Mouse (Mus musculus): ENCODE results near the gene Spag16. TPM values are rescaled to one million over a fixed set of nuclear protein-coding genes. Genes with fewer than 3 reads are reported as not detected.

Gene Spag16
- total and polyA plus RNA-seq, 2 experiments from 2014 or later = 1.3 to 2.8 TPM

DNA sequence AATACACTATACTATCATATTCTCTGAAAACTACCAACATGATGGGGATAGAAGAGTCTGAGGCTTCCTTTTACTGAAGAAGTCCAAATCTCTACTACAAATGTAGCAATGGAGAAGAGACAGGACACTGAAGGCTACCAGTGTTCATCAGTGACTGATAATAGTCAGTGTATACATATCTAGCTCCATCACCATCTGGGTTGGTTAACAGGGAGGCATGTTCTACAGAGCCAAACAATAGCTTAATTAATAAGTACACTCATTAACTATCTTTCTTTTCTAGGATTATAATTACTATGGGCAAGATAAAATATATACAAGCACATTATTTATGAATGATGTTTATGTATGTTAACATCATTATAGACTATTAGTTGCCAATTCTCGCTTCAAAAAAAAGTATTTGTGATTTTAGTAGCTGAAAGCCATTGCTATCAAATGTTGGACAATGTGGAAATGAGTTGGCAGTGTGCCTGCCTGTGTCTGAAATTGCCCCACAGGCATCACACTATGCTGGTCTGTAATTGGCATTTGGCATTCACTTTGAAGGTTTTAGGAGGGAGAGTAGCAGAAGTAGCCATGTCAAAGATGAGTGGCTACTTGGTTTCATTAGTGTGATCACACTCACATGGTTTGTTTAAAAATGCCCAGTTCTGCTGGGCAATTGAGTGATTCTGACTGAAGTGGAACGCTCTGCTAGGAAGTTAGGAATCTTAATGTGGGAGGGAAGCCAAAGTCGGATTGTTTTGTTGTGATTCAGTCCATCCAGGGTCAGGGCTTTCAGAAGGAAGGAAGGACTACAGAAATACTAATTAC, 338.8 kb downstream of the Spag16 start:
- no peak overlapping the region for H3K27ac ChIP-seq
- no peaks in the 10 kb centered on the region for H3K9me3 ChIP-seq (ENCODE audit: low read length)
- no peak overlapping the region for H3K4me2 ChIP-seq (ENCODE audit: low read depth, low read length)
- TF ChIP-seq CTCF (IDR thresholded peaks at IDR 0.05; ENCODE audit: low read depth) = no peak
- no peak for ATAC-seq
- no peaks in the 10 kb centered on the region for H3K36me3 ChIP-seq (ENCODE audit: insufficient read depth, low read length)
- H3K4me3 ChIP-seq (ENCODE audit: low read length) = no peak overlapping the region
- no peak overlapping the region for H3K9ac ChIP-seq (replicated peaks; ENCODE audit: low read length)
- WGBS = 61% methylated on average over 3 of the region's 3 CpGs
- H3K4me1 ChIP-seq (ENCODE audit: insufficient read depth, low read length) = no peaks in the 10 kb centered on the region
- no peaks in the 10 kb centered on the region for H3K27me3 ChIP-seq (ENCODE audit: insufficient read depth, low read length)
- DNase-seq (ENCODE audit: low spot score) = peak; percentile 38

DNA sequence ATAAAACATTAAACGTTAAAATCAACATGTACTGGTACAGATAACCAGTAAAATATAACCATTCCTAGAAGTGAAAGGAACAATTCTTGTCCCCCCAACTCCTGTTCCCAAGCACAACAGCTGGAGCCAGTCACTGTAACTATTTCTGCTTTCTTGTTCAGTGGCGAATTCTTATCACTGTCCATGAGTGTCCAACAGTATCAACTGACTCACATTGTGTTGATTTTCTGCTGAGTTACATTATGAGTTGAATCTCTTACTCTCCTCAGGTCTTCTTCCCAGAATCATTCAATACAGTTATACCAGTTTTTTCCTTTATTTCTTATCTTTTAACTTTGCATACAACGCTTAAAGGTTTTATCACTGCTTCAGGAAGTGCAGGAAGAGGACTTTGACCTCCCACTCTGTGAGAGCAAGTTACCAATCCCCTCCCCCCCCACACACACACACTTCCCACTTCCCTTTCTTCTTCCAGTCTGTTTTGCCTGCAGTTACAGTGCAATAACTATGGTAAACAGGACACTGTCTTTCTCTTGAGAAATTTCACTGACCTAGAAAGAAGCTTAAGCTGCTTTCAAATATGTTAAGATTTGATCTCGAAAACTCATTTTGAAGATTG, 353.5 kb downstream of the Spag16 start:
- H3K4me1 ChIP-seq (ENCODE audit: insufficient read depth, low read length) = no peaks in the 10 kb centered on the region
- no peaks in the 10 kb centered on the region for H3K36me3 ChIP-seq (ENCODE audit: insufficient read depth, low read length)
- no peak overlapping the region for H3K4me3 ChIP-seq (ENCODE audit: low read length)
- ATAC-seq (no peak), DNase-seq (ENCODE audit: low spot score) (no peak)
- H3K27ac ChIP-seq = no peak overlapping the region
- no peak overlapping the region for H3K4me2 ChIP-seq (ENCODE audit: low read depth, low read length)
- no peak overlapping the region for H3K9ac ChIP-seq (replicated peaks; ENCODE audit: low read length)
- H3K27me3 ChIP-seq (ENCODE audit: insufficient read depth, low read length) = no peaks in the 10 kb centered on the region
- WGBS = 79% methylated on average over 4 of the region's 4 CpGs
- H3K9me3 ChIP-seq (ENCODE audit: low read length) = no peaks in the 10 kb centered on the region
- TF ChIP-seq CTCF (IDR thresholded peaks at IDR 0.05; ENCODE audit: low read depth) = no peak

DNA sequence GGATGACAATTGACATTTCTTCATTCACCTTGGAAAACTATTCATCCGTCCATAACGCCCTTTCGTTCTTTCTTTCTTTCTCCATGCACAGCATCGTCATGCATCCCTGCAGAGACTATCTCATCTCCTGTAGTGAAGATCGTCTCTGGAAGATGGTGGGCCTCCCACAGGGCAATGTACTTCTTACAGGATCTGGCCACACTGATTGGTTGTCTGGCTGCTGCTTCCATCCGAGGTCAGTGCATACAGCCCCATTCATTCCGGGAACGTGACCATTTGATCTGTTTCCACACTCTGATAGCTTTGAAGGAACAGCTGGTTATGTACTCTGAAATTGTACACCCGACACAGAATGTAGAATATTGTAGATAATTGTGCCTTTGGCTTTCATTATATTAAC, 438.0 kb downstream of the Spag16 start:
- ATAC-seq (no peak), DNase-seq (ENCODE audit: low spot score) (no peak)
- Histone ChIP-seq H3K9ac (replicated peaks; ENCODE audit: low read length) (no peak overlapping the region), H3K4me1 (ENCODE audit: insufficient read depth, low read length) (no peaks in the 10 kb centered on the region), H3K9me3 (ENCODE audit: low read length) (no peaks in the 10 kb centered on the region), H3K27me3 (ENCODE audit: insufficient read depth, low read length) (no peaks in the 10 kb centered on the region), H3K36me3 (ENCODE audit: insufficient read depth, low read length) (no peaks in the 10 kb centered on the region), H3K4me3 (ENCODE audit: low read length) (no peak overlapping the region), H3K27ac (no peak overlapping the region), H3K4me2 (ENCODE audit: low read depth, low read length) (no peak overlapping the region)
- TF ChIP-seq CTCF (IDR thresholded peaks at IDR 0.05; ENCODE audit: low read depth) = no peak
- WGBS = 36% methylated on average over 9 of the region's 9 CpGs

DNA sequence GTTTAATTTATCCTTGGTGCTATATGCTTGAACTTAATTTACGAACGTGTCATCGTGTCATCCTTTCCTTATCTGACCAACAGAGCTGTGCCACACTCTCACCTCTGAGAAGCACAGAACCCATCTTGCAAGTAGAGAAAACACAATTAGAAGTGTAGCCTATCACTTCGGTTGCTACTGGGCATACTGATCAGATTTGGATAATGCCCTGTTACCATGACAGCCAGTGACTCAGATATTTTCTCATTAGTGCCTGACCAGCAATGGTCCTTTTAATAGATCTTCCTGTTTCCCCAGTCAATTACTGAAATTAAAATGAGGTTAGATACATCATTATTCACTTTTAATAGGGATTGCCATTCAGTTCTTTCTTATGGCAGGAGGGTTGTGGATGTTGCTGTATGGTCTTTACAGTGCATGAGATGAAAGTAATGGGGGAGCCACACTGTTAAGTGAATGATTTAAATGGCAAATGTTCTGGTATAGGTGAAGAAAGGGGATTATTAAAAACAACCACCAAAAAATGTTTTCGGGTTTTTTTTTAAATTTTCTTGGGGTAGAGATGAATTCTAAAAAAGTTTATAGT, 439.2 kb downstream of the Spag16 start:
- no peaks in the 10 kb centered on the region for H3K36me3 ChIP-seq (ENCODE audit: insufficient read depth, low read length)
- no peak overlapping the region for H3K4me3 ChIP-seq (ENCODE audit: low read length)
- no peaks in the 10 kb centered on the region for H3K9me3 ChIP-seq (ENCODE audit: low read length)
- 68% methylated on average over 5 of the region's 5 CpGs for WGBS
- no peaks in the 10 kb centered on the region for H3K4me1 ChIP-seq (ENCODE audit: insufficient read depth, low read length)
- ATAC-seq (no peak), DNase-seq (ENCODE audit: low spot score) (peak; percentile 12)
- TF ChIP-seq CTCF (IDR thresholded peaks at IDR 0.05; ENCODE audit: low read depth) = no peak
- no peak overlapping the region for H3K27ac ChIP-seq
- no peaks in the 10 kb centered on the region for H3K27me3 ChIP-seq (ENCODE audit: insufficient read depth, low read length)
- no peak overlapping the region for H3K4me2 ChIP-seq (ENCODE audit: low read depth, low read length)
- no peak overlapping the region for H3K9ac ChIP-seq (replicated peaks; ENCODE audit: low read length)

DNA sequence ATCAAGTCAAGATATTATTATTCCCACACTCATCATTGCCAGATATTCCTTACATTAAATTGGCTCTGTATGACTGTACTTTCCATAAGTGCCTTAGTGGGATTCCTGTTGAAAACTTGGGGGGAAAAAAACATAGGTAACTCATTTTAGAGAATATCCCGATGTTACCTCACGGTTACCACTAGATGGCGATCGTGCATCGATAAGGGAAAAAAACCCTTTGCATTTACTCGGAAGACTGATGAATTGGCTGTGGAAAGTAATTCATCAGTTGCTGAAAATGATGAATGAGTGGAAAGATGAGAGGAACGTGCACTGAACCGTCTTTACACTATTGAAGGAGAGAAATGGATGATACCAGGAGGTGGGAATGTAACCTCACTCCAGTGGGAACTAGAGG, 443.4 kb downstream of the Spag16 start:
- H3K27ac ChIP-seq = no peak overlapping the region
- 20% methylated on average over 8 of the region's 8 CpGs for WGBS
- no peak overlapping the region for H3K9ac ChIP-seq (replicated peaks; ENCODE audit: low read length)
- H3K9me3 ChIP-seq (ENCODE audit: low read length) = no peaks in the 10 kb centered on the region
- peak; percentile 43 for DNase-seq (ENCODE audit: low spot score)
- no peak for ATAC-seq
- no peak overlapping the region for H3K4me2 ChIP-seq (ENCODE audit: low read depth, low read length)
- no peak overlapping the region for H3K4me3 ChIP-seq (ENCODE audit: low read length)
- no peaks in the 10 kb centered on the region for H3K4me1 ChIP-seq (ENCODE audit: insufficient read depth, low read length)
- no peaks in the 10 kb centered on the region for H3K36me3 ChIP-seq (ENCODE audit: insufficient read depth, low read length)
- H3K27me3 ChIP-seq (ENCODE audit: insufficient read depth, low read length) = no peaks in the 10 kb centered on the region
- peak; percentile 65 for TF ChIP-seq CTCF (IDR thresholded peaks at IDR 0.05; ENCODE audit: low read depth)

DNA sequence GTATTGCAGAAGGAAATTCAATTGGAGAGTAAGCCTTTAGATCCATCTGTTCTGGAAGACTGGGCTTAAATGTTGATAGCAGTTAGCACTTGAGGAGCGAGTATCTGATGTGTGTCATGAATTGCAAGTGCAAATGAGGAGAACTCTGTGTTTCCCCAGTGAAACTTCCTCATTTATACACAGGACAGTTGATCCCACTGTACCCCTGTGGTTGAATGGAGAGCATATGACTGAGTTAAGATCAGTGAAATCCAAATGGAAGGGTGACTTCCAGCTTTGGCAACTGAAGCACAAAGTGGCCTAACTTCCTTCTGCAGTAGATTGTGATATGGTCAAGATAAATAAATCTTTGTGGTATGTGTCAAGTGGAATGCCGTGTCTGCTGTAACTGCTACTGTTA, 446.0 kb downstream of the Spag16 start:
- H3K4me1 ChIP-seq (ENCODE audit: insufficient read depth, low read length) = no peaks in the 10 kb centered on the region
- no peaks in the 10 kb centered on the region for H3K27me3 ChIP-seq (ENCODE audit: insufficient read depth, low read length)
- 81% methylated on average over 2 of the region's 2 CpGs for WGBS

More for the DNA sequence above, 446.0 kb downstream of the Spag16 start:
- ATAC-seq (no peak), DNase-seq (ENCODE audit: low spot score) (no peak)
- H3K4me2 ChIP-seq (ENCODE audit: low read depth, low read length) = no peak overlapping the region
- H3K36me3 ChIP-seq (ENCODE audit: insufficient read depth, low read length) = no peaks in the 10 kb centered on the region
- H3K9me3 ChIP-seq (ENCODE audit: low read length) = no peaks in the 10 kb centered on the region
- no peak overlapping the region for H3K9ac ChIP-seq (replicated peaks; ENCODE audit: low read length)
- TF ChIP-seq CTCF (IDR thresholded peaks at IDR 0.05; ENCODE audit: low read depth) = no peak
- H3K4me3 ChIP-seq (ENCODE audit: low read length) = no peak overlapping the region
- no peak overlapping the region for H3K27ac ChIP-seq
